Mouse (Mus musculus): ENCODE measurements at regions not wholly inside any gene's neighbourhood (a gene's known extent, or its start where the extent isn't known, plus 50 kb on each side); places are given as distances from the start of the nearest gene placed in this dataset.

- Histone ChIP-seq H3K4me3 (no peak overlapping the region), H3K9me3 (no peaks in the 10 kb centered on the region), H3K27ac (no peak overlapping the region), H3K27me3 (replicated peaks) (no peaks in the 10 kb centered on the region), H3K4me2 (replicated peaks) (no peak overlapping the region), H3K4me1 (no peaks in the 10 kb centered on the region), H3K9ac (no peak overlapping the region), H3K36me3 (no peaks in the 10 kb centered on the region)
- 64% methylated on average over 3 of the region's 3 CpGs for WGBS
- ATAC-seq (ENCODE audit: low FRiP score, low read depth) = no peak
Measured at GRCm38 (mm10) chr17:63680479-63680878, 180.7 kb upstream of the Fbxl17 start.

GRCm38 (mm10) chr17:63683345-63683744 lies 179.5 kb upstream of the Fer start:
- Histone ChIP-seq H3K27me3 (replicated peaks) (no peaks in the 10 kb centered on the region), H3K36me3 (no peaks in the 10 kb centered on the region), H3K9ac (no peak overlapping the region), H3K4me2 (replicated peaks) (no peak overlapping the region), H3K27ac (no peak overlapping the region), H3K9me3 (no peaks in the 10 kb centered on the region), H3K4me1 (no peaks in the 10 kb centered on the region), H3K4me3 (no peak overlapping the region)
- 80% methylated on average over 9 of the region's 9 CpGs for WGBS
- ATAC-seq (ENCODE audit: low FRiP score, low read depth) = no peak

- WGBS = 80% methylated on average over 3 of the region's 3 CpGs
- H3K4me2 ChIP-seq (replicated peaks) = no peak overlapping the region
Measured at GRCm38 (mm10) chr17:63684026-63684425, 178.8 kb upstream of the Fer start.

GRCm38 (mm10) chr17:63685956-63686355 lies 176.9 kb upstream of the Fer start:
- 24% methylated on average over 4 of the region's 4 CpGs for WGBS
- Histone ChIP-seq H3K27me3 (replicated peaks) (no peaks in the 10 kb centered on the region), H3K27ac (no peak overlapping the region), H3K9ac (no peak overlapping the region), H3K4me1 (no peaks in the 10 kb centered on the region), H3K36me3 (no peaks in the 10 kb centered on the region), H3K4me3 (no peak overlapping the region), H3K4me2 (replicated peaks) (no peak overlapping the region), H3K9me3 (no peaks in the 10 kb centered on the region)
- peak; percentile 57 for ATAC-seq (ENCODE audit: low FRiP score, low read depth)

More at GRCm38 (mm10) chr17:63684026-63684425, 178.8 kb upstream of the Fer start:
- H3K27me3 ChIP-seq (replicated peaks) = no peaks in the 10 kb centered on the region
- no peaks in the 10 kb centered on the region for H3K4me1 ChIP-seq
- no peaks in the 10 kb centered on the region for H3K9me3 ChIP-seq
- ATAC-seq (ENCODE audit: low FRiP score, low read depth) = no peak
- H3K4me3 ChIP-seq = no peak overlapping the region
- no peak overlapping the region for H3K9ac ChIP-seq
- no peaks in the 10 kb centered on the region for H3K36me3 ChIP-seq
- H3K27ac ChIP-seq = no peak overlapping the region

- Histone ChIP-seq H3K9me3 (no peaks in the 10 kb centered on the region), H3K4me2 (replicated peaks) (no peak overlapping the region), H3K27me3 (replicated peaks) (no peaks in the 10 kb centered on the region), H3K36me3 (no peaks in the 10 kb centered on the region), H3K27ac (no peak overlapping the region), H3K4me3 (no peak overlapping the region), H3K9ac (no peak overlapping the region), H3K4me1 (no peaks in the 10 kb centered on the region)
- no peak for ATAC-seq (ENCODE audit: low FRiP score, low read depth)
- WGBS = 62% methylated on average over 4 of the region's 4 CpGs
Measured at GRCm38 (mm10) chr17:63686361-63686760, 176.5 kb upstream of the Fer start.

- Histone ChIP-seq H3K27me3 (replicated peaks) (no peaks in the 10 kb centered on the region), H3K9me3 (no peaks in the 10 kb centered on the region), H3K9ac (no peak overlapping the region), H3K4me3 (no peak overlapping the region), H3K36me3 (no peaks in the 10 kb centered on the region), H3K4me1 (no peaks in the 10 kb centered on the region), H3K27ac (no peak overlapping the region), H3K4me2 (replicated peaks) (no peak overlapping the region)
- ATAC-seq (ENCODE audit: low FRiP score, low read depth) = no peak
- 85% methylated on average over 8 of the region's 8 CpGs for WGBS
Measured at GRCm38 (mm10) chr17:63689291-63689690, 173.6 kb upstream of the Fer start.

GRCm38 (mm10) chr17:63690829-63691689 lies 171.8 kb upstream of the Fer start:
- H3K9ac ChIP-seq = no peak overlapping the region

GRCm38 (mm10) chr17:63691690-63691968 lies 171.2 kb upstream of the Fer start:
- ATAC-seq (ENCODE audit: low FRiP score, low read depth) = no peak
- WGBS = 75% methylated on average over 3 of the region's 3 CpGs
- no peak overlapping the region for H3K27ac ChIP-seq
- H3K9ac ChIP-seq = no peak overlapping the region
- no peaks in the 10 kb centered on the region for H3K9me3 ChIP-seq
- no peaks in the 10 kb centered on the region for H3K4me1 ChIP-seq
- H3K27me3 ChIP-seq (replicated peaks) = no peaks in the 10 kb centered on the region
- no peak overlapping the region for H3K4me2 ChIP-seq (replicated peaks)
- no peak overlapping the region for H3K4me3 ChIP-seq
- H3K36me3 ChIP-seq = no peaks in the 10 kb centered on the region

More at GRCm38 (mm10) chr17:63690829-63691689, 171.8 kb upstream of the Fer start:
- Histone ChIP-seq H3K27me3 (replicated peaks) (no peaks in the 10 kb centered on the region), H3K27ac (no peak overlapping the region), H3K9me3 (no peaks in the 10 kb centered on the region), H3K4me2 (replicated peaks) (no peak overlapping the region), H3K4me3 (no peak overlapping the region), H3K4me1 (no peaks in the 10 kb centered on the region), H3K36me3 (no peaks in the 10 kb centered on the region)
- ATAC-seq (ENCODE audit: low FRiP score, low read depth) = no peak
- 87% methylated on average over 11 of the region's 11 CpGs for WGBS

GRCm38 (mm10) chr17:63693274-63693673 lies 169.6 kb upstream of the Fer start:
- Histone ChIP-seq H3K4me1 (no peaks in the 10 kb centered on the region), H3K4me3 (no peak overlapping the region), H3K36me3 (no peaks in the 10 kb centered on the region), H3K9ac (no peak overlapping the region), H3K27ac (no peak overlapping the region), H3K27me3 (replicated peaks) (no peaks in the 10 kb centered on the region), H3K4me2 (replicated peaks) (no peak overlapping the region), H3K9me3 (no peaks in the 10 kb centered on the region)
- 91% methylated on average over 1 of the region's 1 CpGs for WGBS
- ATAC-seq (ENCODE audit: low FRiP score, low read depth) = no peak

GRCm38 (mm10) chr17:63699537-63699936 lies 163.3 kb upstream of the Fer start:
- H3K27me3 ChIP-seq (replicated peaks) = no peaks in the 10 kb centered on the region
- H3K4me1 ChIP-seq = no peaks in the 10 kb centered on the region
- H3K9me3 ChIP-seq = 0 out of 2 replicates have a peak, but pooled peaks cover 4% of the 10 kb centered on the region
- H3K9ac ChIP-seq = no peak overlapping the region
- ATAC-seq (ENCODE audit: low FRiP score, low read depth) = no peak
- H3K36me3 ChIP-seq = no peaks in the 10 kb centered on the region
- no peak overlapping the region for H3K4me2 ChIP-seq (replicated peaks)
- 89% methylated on average over 6 of the region's 6 CpGs for WGBS
- no peak overlapping the region for H3K4me3 ChIP-seq
- H3K27ac ChIP-seq = no peak overlapping the region

GRCm38 (mm10) chr17:63704991-63705390 lies 157.9 kb upstream of the Fer start:
- no peak overlapping the region for H3K4me2 ChIP-seq (replicated peaks)
- no peak overlapping the region for H3K4me3 ChIP-seq
- 0 out of 2 replicates have a peak, but pooled peaks cover 4% of the 10 kb centered on the region for H3K9me3 ChIP-seq
- H3K9ac ChIP-seq = no peak overlapping the region
- H3K27ac ChIP-seq = no peak overlapping the region
- no peaks in the 10 kb centered on the region for H3K27me3 ChIP-seq (replicated peaks)
- 92% methylated on average over 3 of the region's 3 CpGs for WGBS
- H3K36me3 ChIP-seq = no peaks in the 10 kb centered on the region
- no peaks in the 10 kb centered on the region for H3K4me1 ChIP-seq
- no peak for ATAC-seq (ENCODE audit: low FRiP score, low read depth)

- no peak overlapping the region for H3K9ac ChIP-seq
- H3K4me2 ChIP-seq (replicated peaks) = no peak overlapping the region
- no peak overlapping the region for H3K27ac ChIP-seq
- H3K27me3 ChIP-seq (replicated peaks) = no peaks in the 10 kb centered on the region
- H3K36me3 ChIP-seq = no peaks in the 10 kb centered on the region
- no peaks in the 10 kb centered on the region for H3K9me3 ChIP-seq
- peaks cover 5% of the 10 kb centered on the region; the same call in 1 of the 2 replicates for H3K4me1 ChIP-seq
- ATAC-seq (ENCODE audit: low FRiP score, low read depth) = peak; percentile 39; the same call in 1 of the 2 replicates
- WGBS = 55% methylated on average over 6 of the region's 6 CpGs
- H3K4me3 ChIP-seq = no peak overlapping the region
Measured at GRCm38 (mm10) chr17:63712937-63713336, 149.9 kb upstream of the Fer start.

GRCm38 (mm10) chr17:63715687-63716086 lies 147.2 kb upstream of the Fer start:
- no peak overlapping the region for H3K27ac ChIP-seq
- WGBS = 90% methylated on average over 9 of the region's 9 CpGs
- ATAC-seq (ENCODE audit: low FRiP score, low read depth) = no peak

More at GRCm38 (mm10) chr17:63715687-63716086, 147.2 kb upstream of the Fer start:
- Histone ChIP-seq H3K36me3 (no peaks in the 10 kb centered on the region), H3K4me3 (no peak overlapping the region), H3K27me3 (replicated peaks) (no peaks in the 10 kb centered on the region), H3K4me1 (peaks cover 5% of the 10 kb centered on the region; the same call in 1 of the 2 replicates), H3K9ac (no peak overlapping the region), H3K9me3 (no peaks in the 10 kb centered on the region), H3K4me2 (replicated peaks) (no peak overlapping the region)
